Mouse (Mus musculus): ENCODE data around the gene Cutc. TPM values are rescaled to one million over a fixed set of nuclear protein-coding genes. Genes with fewer than 3 reads are reported as not detected.

Cutc gene
- polyA plus RNA-seq, 1 experiment from 2014 or later = 8.4 TPM

- Histone ChIP-seq H3K27ac (no peak overlapping the region), H3K4me3 (replicated peaks) (no peak overlapping the region), H3K9ac (replicated peaks) (no peak overlapping the region), H3K36me3 (peaks cover 4% of the 10 kb centered on the region; the same call in 1 of the 2 replicates), H3K4me2 (replicated peaks) (no peak overlapping the region), H3K9me3 (no peaks in the 10 kb centered on the region), H3K27me3 (no peaks in the 10 kb centered on the region), H3K4me1 (replicated peaks) (peaks cover 18% of the 10 kb centered on the region)
- no peak for ATAC-seq
- 70% methylated on average over 2 of the region's 2 CpGs for WGBS
Measured at GRCm38 (mm10) chr19:43754872-43755271, 2.1 kb downstream of the Cutc start.

GRCm38 (mm10) chr19:43760504-43760903 lies 7.7 kb downstream of the Cutc start:
- Histone ChIP-seq H3K4me2 (replicated peaks) (no peak overlapping the region), H3K9ac (replicated peaks) (no peak overlapping the region), H3K27ac (no peak overlapping the region), H3K27me3 (no peaks in the 10 kb centered on the region), H3K9me3 (no peaks in the 10 kb centered on the region), H3K4me3 (replicated peaks) (no peak overlapping the region), H3K36me3 (no peaks in the 10 kb centered on the region), H3K4me1 (replicated peaks) (no peaks in the 10 kb centered on the region)
- 22% methylated on average over 6 of the region's 6 CpGs for WGBS
- no peak for ATAC-seq

GRCm38 (mm10) chr19:43761543-43762256 lies 8.9 kb downstream of the Cutc start:
- no peak for ATAC-seq
- H3K36me3 ChIP-seq = no peaks in the 10 kb centered on the region
- no peak overlapping the region for H3K4me3 ChIP-seq (replicated peaks)
- H3K9ac ChIP-seq (replicated peaks) = no peak overlapping the region
- H3K27me3 ChIP-seq = no peaks in the 10 kb centered on the region
- no peaks in the 10 kb centered on the region for H3K4me1 ChIP-seq (replicated peaks)
- H3K27ac ChIP-seq = no peak overlapping the region
- H3K4me2 ChIP-seq (replicated peaks) = no peak overlapping the region
- no peaks in the 10 kb centered on the region for H3K9me3 ChIP-seq

GRCm38 (mm10) chr19:43762410-43762809 lies 9.6 kb downstream of the Cutc start:
- Histone ChIP-seq H3K9me3 (no peaks in the 10 kb centered on the region), H3K27me3 (no peaks in the 10 kb centered on the region), H3K9ac (replicated peaks) (no peak overlapping the region), H3K36me3 (no peaks in the 10 kb centered on the region), H3K27ac (no peak overlapping the region), H3K4me3 (replicated peaks) (no peak overlapping the region), H3K4me1 (replicated peaks) (no peaks in the 10 kb centered on the region), H3K4me2 (replicated peaks) (no peak overlapping the region)
- 77% methylated on average over 2 of the region's 2 CpGs for WGBS
- ATAC-seq = no peak

- no peak overlapping the region for H3K4me3 ChIP-seq (replicated peaks)
- no peak overlapping the region for H3K4me2 ChIP-seq (replicated peaks)
- no peak for ATAC-seq
- H3K27me3 ChIP-seq = no peaks in the 10 kb centered on the region
- H3K27ac ChIP-seq = no peak overlapping the region
- H3K9me3 ChIP-seq = no peaks in the 10 kb centered on the region
- H3K9ac ChIP-seq (replicated peaks) = no peak overlapping the region
- 87% methylated on average over 5 of the region's 5 CpGs for WGBS
- H3K36me3 ChIP-seq = peaks cover 5% of the 10 kb centered on the region; the same call in 1 of the 2 replicates
- H3K4me1 ChIP-seq (replicated peaks) = no peaks in the 10 kb centered on the region
Measured at GRCm38 (mm10) chr19:43766451-43766850, 13.7 kb downstream of the Cutc start.

GRCm38 (mm10) chr19:43767549-43768322 lies 14.9 kb downstream of the Cutc start:
- Histone ChIP-seq H3K27ac (no peak overlapping the region), H3K27me3 (no peaks in the 10 kb centered on the region), H3K4me1 (replicated peaks) (no peaks in the 10 kb centered on the region), H3K9ac (replicated peaks) (no peak overlapping the region), H3K36me3 (peaks cover 5% of the 10 kb centered on the region; the same call in 1 of the 2 replicates), H3K4me2 (replicated peaks) (no peak overlapping the region), H3K9me3 (no peaks in the 10 kb centered on the region), H3K4me3 (replicated peaks) (no peak overlapping the region)
- ATAC-seq = no peak
- 85% methylated on average over 9 of the region's 9 CpGs for WGBS

GRCm38 (mm10) chr19:43769366-43769960 lies 16.7 kb downstream of the Cutc start:
- WGBS = 86% methylated on average over 5 of the region's 5 CpGs
- no peaks in the 10 kb centered on the region for H3K9me3 ChIP-seq
- no peak overlapping the region for H3K27ac ChIP-seq
- no peak for ATAC-seq
- no peak overlapping the region for H3K9ac ChIP-seq (replicated peaks)
- no peaks in the 10 kb centered on the region for H3K27me3 ChIP-seq
- no peak overlapping the region for H3K4me2 ChIP-seq (replicated peaks)
- H3K4me1 ChIP-seq (replicated peaks) = no peaks in the 10 kb centered on the region
- H3K4me3 ChIP-seq (replicated peaks) = no peak overlapping the region
- peaks cover 5% of the 10 kb centered on the region; the same call in 1 of the 2 replicates for H3K36me3 ChIP-seq

- H3K27ac ChIP-seq = no peak overlapping the region
- H3K4me2 ChIP-seq (replicated peaks) = no peak overlapping the region
- no peak for ATAC-seq
- no peak overlapping the region for H3K4me3 ChIP-seq (replicated peaks)
- H3K4me1 ChIP-seq (replicated peaks) = no peaks in the 10 kb centered on the region
- no peak overlapping the region for H3K9ac ChIP-seq (replicated peaks)
- WGBS = 95% methylated on average over 4 of the region's 4 CpGs
- H3K36me3 ChIP-seq = peaks cover 5% of the 10 kb centered on the region; the same call in 1 of the 2 replicates
- H3K27me3 ChIP-seq = no peaks in the 10 kb centered on the region
- H3K9me3 ChIP-seq = no peaks in the 10 kb centered on the region
Measured at GRCm38 (mm10) chr19:43770584-43770983, 17.8 kb downstream of the Cutc start.

GRCm38 (mm10) chr19:43771499-43771969 lies 18.7 kb downstream of the Cutc start:
- ATAC-seq = no peak
- Histone ChIP-seq H3K9ac (replicated peaks) (no peak overlapping the region), H3K4me3 (replicated peaks) (no peak overlapping the region), H3K4me2 (replicated peaks) (no peak overlapping the region), H3K4me1 (replicated peaks) (no peaks in the 10 kb centered on the region), H3K27me3 (no peaks in the 10 kb centered on the region), H3K9me3 (no peaks in the 10 kb centered on the region), H3K27ac (no peak overlapping the region), H3K36me3 (peaks cover 5% of the 10 kb centered on the region; the same call in 1 of the 2 replicates)
- WGBS = 89% methylated on average over 5 of the region's 5 CpGs

- H3K4me3 ChIP-seq (replicated peaks) = no peak overlapping the region
- no peaks in the 10 kb centered on the region for H3K27me3 ChIP-seq
- H3K27ac ChIP-seq = no peak overlapping the region
- H3K36me3 ChIP-seq = peaks cover 5% of the 10 kb centered on the region; the same call in 1 of the 2 replicates
- no peak overlapping the region for H3K4me2 ChIP-seq (replicated peaks)
- no peaks in the 10 kb centered on the region for H3K4me1 ChIP-seq (replicated peaks)
- no peak for ATAC-seq
- 46% methylated on average over 6 of the region's 6 CpGs for WGBS
- H3K9ac ChIP-seq (replicated peaks) = no peak overlapping the region
- H3K9me3 ChIP-seq = no peaks in the 10 kb centered on the region
Measured at GRCm38 (mm10) chr19:43772311-43772710, 19.5 kb downstream of the Cutc start.

GRCm38 (mm10) chr19:43775433-43775832 lies 22.6 kb downstream of the Cutc start:
- H3K27me3 ChIP-seq = no peaks in the 10 kb centered on the region
- no peaks in the 10 kb centered on the region for H3K9me3 ChIP-seq
- 83% methylated on average over 10 of the region's 10 CpGs for WGBS
- H3K27ac ChIP-seq = no peak overlapping the region
- no peak for ATAC-seq
- no peak overlapping the region for H3K4me2 ChIP-seq (replicated peaks)
- no peaks in the 10 kb centered on the region for H3K4me1 ChIP-seq (replicated peaks)
- H3K4me3 ChIP-seq (replicated peaks) = no peak overlapping the region
- no peaks in the 10 kb centered on the region for H3K36me3 ChIP-seq
- H3K9ac ChIP-seq (replicated peaks) = no peak overlapping the region

GRCm38 (mm10) chr19:43776561-43776960 lies 23.8 kb downstream of the Cutc start:
- no peaks in the 10 kb centered on the region for H3K36me3 ChIP-seq
- no peak for ATAC-seq
- H3K9me3 ChIP-seq = no peaks in the 10 kb centered on the region
- H3K4me1 ChIP-seq (replicated peaks) = no peaks in the 10 kb centered on the region
- H3K27ac ChIP-seq = no peak overlapping the region
- no peak overlapping the region for H3K9ac ChIP-seq (replicated peaks)
- H3K27me3 ChIP-seq = no peaks in the 10 kb centered on the region
- 84% methylated on average over 4 of the region's 4 CpGs for WGBS
- H3K4me3 ChIP-seq (replicated peaks) = no peak overlapping the region
- no peak overlapping the region for H3K4me2 ChIP-seq (replicated peaks)
